8 mouse cellular contexts compared by ENCODE assay signal in the genomic region with DNA sequence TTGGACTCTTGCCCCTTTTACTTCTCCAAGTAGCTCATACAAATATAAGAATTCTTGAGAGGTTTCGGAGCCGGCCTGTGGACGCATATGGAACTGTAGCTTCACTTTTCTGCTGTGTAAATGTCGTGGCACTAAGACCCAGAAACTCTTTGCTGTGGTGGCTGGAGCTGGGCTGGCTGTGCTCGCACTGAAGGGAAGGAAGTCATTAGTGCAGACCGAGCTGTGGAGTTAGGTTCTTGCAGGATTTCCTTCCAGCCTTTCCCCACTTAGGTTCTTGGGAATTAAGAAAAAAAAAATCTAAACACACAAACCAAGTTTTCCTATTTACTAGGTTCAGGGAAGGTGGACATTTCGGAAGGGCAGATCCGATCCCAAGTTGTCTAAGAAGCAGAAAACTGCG.
A peak's percentile ranks its signal among the peaks of the same experiment; 100 is the strongest.
DNase-seq lines count a peak whose midpoint lies in the region; ATAC-seq and TF ChIP-seq lines count a peak whose summit lies in the region.

No protein-coding gene starts in this region.

- H3K9ac ChIP-seq in forebrain, embryonic 13.5 days, result peak overlapping the region; percentile 92
- H3K9ac ChIP-seq in heart, embryonic 15.5 days, result peak overlapping the region; percentile 81
- H3K9ac ChIP-seq in kidney, postnatal 0 days (ENCODE audit: low read depth, low read length), result peak overlapping the region; percentile 74
- no peak overlapping the region for H3K9ac ChIP-seq in liver, embryonic 11.5 days (ENCODE audit: low read depth, low read length)

- no peaks in the 10 kb centered on the region for H3K9me3 ChIP-seq in forebrain, embryonic 13.5 days (replicated peaks)
- H3K9me3 ChIP-seq in heart, embryonic 15.5 days (replicated peaks), result no peaks in the 10 kb centered on the region
- H3K9me3 ChIP-seq in kidney, postnatal 0 days (replicated peaks; ENCODE audit: low read length), result no peaks in the 10 kb centered on the region
- no peaks in the 10 kb centered on the region for H3K9me3 ChIP-seq in liver, embryonic 11.5 days (ENCODE audit: control insufficient read depth, low read length)

- peak overlapping the region; percentile 93 for H3K4me2 ChIP-seq in forebrain, embryonic 13.5 days
- H3K4me2 ChIP-seq in heart, embryonic 15.5 days, result peak overlapping the region; percentile 96
- H3K4me2 ChIP-seq in kidney, postnatal 0 days (ENCODE audit: low read length), result peak overlapping the region; percentile 95
- H3K4me2 ChIP-seq in liver, embryonic 11.5 days, result peak overlapping the region; percentile 77

- peaks cover 34% of the 10 kb centered on the region for H3K4me1 ChIP-seq in forebrain, embryonic 13.5 days
- peaks cover 12% of the 10 kb centered on the region for H3K4me1 ChIP-seq in heart, embryonic 15.5 days (replicated peaks)
- peaks cover 9% of the 10 kb centered on the region; the same call in 1 of the 2 replicates for H3K4me1 ChIP-seq in kidney, postnatal 0 days (replicated peaks; ENCODE audit: insufficient read depth, low read length)
- H3K4me1 ChIP-seq in liver, embryonic 11.5 days (replicated peaks; ENCODE audit: control insufficient read depth, insufficient read depth, low read length), result peaks cover 3% of the 10 kb centered on the region; the same call in 1 of the 2 replicates

- H3K36me3 ChIP-seq in forebrain, embryonic 13.5 days (ENCODE audit: poor library complexity, severe bottlenecking), result 0 out of 2 replicates have a peak, but pooled peaks cover 7% of the 10 kb centered on the region
- no peaks in the 10 kb centered on the region for H3K36me3 ChIP-seq in heart, embryonic 15.5 days
- H3K36me3 ChIP-seq in kidney, postnatal 0 days (ENCODE audit: insufficient read depth, low read length), result no peaks in the 10 kb centered on the region
- H3K36me3 ChIP-seq in liver, embryonic 11.5 days (ENCODE audit: control insufficient read depth, insufficient read depth, low read length), result no peaks in the 10 kb centered on the region

- peak; percentile 91 for ATAC-seq in cerebellum, adult (ENCODE audit: insufficient number of reproducible peaks, low FRiP score, low TSS enrichment)
- peak; percentile 85 for ATAC-seq in forebrain, embryonic 13.5 days
- peak; percentile 84 for ATAC-seq in heart, embryonic 15.5 days (replicated peaks; ENCODE audit: insufficient number of reproducible peaks, insufficient read depth, low FRiP score, low read depth)
- peak; percentile 82 for ATAC-seq in kidney, postnatal 0 days (replicated peaks; ENCODE audit: low FRiP score, low read depth)
- ATAC-seq in liver, embryonic 11.5 days (replicated peaks; ENCODE audit: low FRiP score), result peak; percentile 41; the same call in 1 of the 2 replicates
- peak; percentile 73 for ATAC-seq in monocyte, adult 5-6 weeks (replicated peaks; ENCODE audit: insufficient number of reproducible peaks, low FRiP score, low TSS enrichment, poor library complexity, severe bottlenecking)

- 2% methylated on average over 9 of the region's 9 CpGs for WGBS in forebrain, embryonic 13.5 days
- WGBS in heart, embryonic 15.5 days, result 2% methylated on average over 9 of the region's 9 CpGs
- WGBS in kidney, postnatal 0 days, result 2% methylated on average over 9 of the region's 9 CpGs
- WGBS in liver, embryonic 11.5 days, result 4% methylated on average over 9 of the region's 9 CpGs

- DNase-seq in B cell, adult 2 months, result peak; percentile 71 to 79
- peak; percentile 98 for DNase-seq in kidney, postnatal 0 days (ENCODE audit: low spot score)
- peak; percentile 52 for DNase-seq in liver, embryonic 11.5 days (ENCODE audit: low spot score)
- peak; percentile 76 to 77 for DNase-seq in spleen, postnatal 36 days (ENCODE audit: low spot score in 2 of 2)

- H3K4me3 ChIP-seq in forebrain, embryonic 13.5 days, result peak overlapping the region; percentile 79
- H3K4me3 ChIP-seq in heart, embryonic 15.5 days, result peak overlapping the region; percentile 81
- H3K4me3 ChIP-seq in kidney, postnatal 0 days (replicated peaks; ENCODE audit: low read depth, low read length), result peak overlapping the region; percentile 62
- peak overlapping the region; percentile 65 for H3K4me3 ChIP-seq in liver, embryonic 11.5 days (ENCODE audit: low read depth, low read length)

- peak overlapping the region; percentile 87 for H3K27ac ChIP-seq in forebrain, embryonic 13.5 days
- H3K27ac ChIP-seq in heart, embryonic 15.5 days, result peak overlapping the region; percentile 90
- peak overlapping the region; percentile 89 for H3K27ac ChIP-seq in kidney, postnatal 0 days
- peak overlapping the region; percentile 56; the same call in 1 of the 2 replicates for H3K27ac ChIP-seq in liver, embryonic 11.5 days (ENCODE audit: low read depth, low read length)

- peak; percentile 57 for TF ChIP-seq CTCF in kidney, postnatal 0 days (IDR thresholded peaks at IDR 0.05; ENCODE audit: low read depth)

- no peaks in the 10 kb centered on the region for H3K27me3 ChIP-seq in forebrain, embryonic 13.5 days
- H3K27me3 ChIP-seq in heart, embryonic 15.5 days, result 0 out of 2 replicates have a peak, but pooled peaks cover 2% of the 10 kb centered on the region
- H3K27me3 ChIP-seq in kidney, postnatal 0 days (ENCODE audit: insufficient read depth, low read length), result no peaks in the 10 kb centered on the region
- H3K27me3 ChIP-seq in liver, embryonic 11.5 days (replicated peaks; ENCODE audit: control insufficient read depth, insufficient read depth, low read length), result peaks cover 38% of the 10 kb centered on the region

Comparison
In these comparisons a context has a peak if more than half of its experiments do, and no peak if none do; other contexts are left out.
1. Peak in every context shown above with its lines: DNase-seq, ATAC-seq, H3K4me3 ChIP-seq and H3K27ac ChIP-seq.
2. ATAC-seq: peak in every context shown above with its lines; median percentile 91 in cerebellum, adult; 85 in forebrain, embryonic 13.5 days; 84 in heart, embryonic 15.5 days; 82 in kidney, postnatal 0 days; 73 in monocyte, adult 5-6 weeks; 41 in liver, embryonic 11.5 days.